Mouse (Mus musculus) urinary bladder, adult 2 months (tissue): ENCODE results near the gene Bcl2l13. TPM values are rescaled to one million over a fixed set of nuclear protein-coding genes. Genes with fewer than 3 reads are reported as not detected.
"Not testable (repeated sequence)": the region's sequence is repeated elsewhere in the genome, so short reads cannot be mapped to it uniquely, and the experiment has no call there.

ENCODE experiments used
- DNase-seq: peaks from one replicate; pipeline ENCODE4 v3.0.0; 2022; ENCODE audit warnings: low spot score
- polyA plus RNA-seq: library from polyadenylated mRNA; depleted of rRNA; stranded (reverse); fragments of >200 nt; gene quantifications from 2 replicates; pipeline ENCODE4 v1.2.3, GENCODE M21; 2012

The Bcl2l13 gene
- polyA plus RNA-seq, 1 experiment = 14.0 TPM

GRCm38 (mm10) chr6:120830866-120831608 lies 5.0 kb upstream of the Bcl2l13 start:
- DNase-seq = no peak

- DNase-seq = no peak
Observed at GRCm38 (mm10) chr6:120832097-120832496, 3.9 kb upstream of the Bcl2l13 start.

GRCm38 (mm10) chr6:120834766-120835321 lies 1.2 kb upstream of the Bcl2l13 start:
- no peak for DNase-seq

GRCm38 (mm10) chr6:120836389-120837151 lies 558 bp downstream of the Bcl2l13 start:
- no peak for DNase-seq

- no peak for DNase-seq
Observed at GRCm38 (mm10) chr6:120837152-120837530, 1.1 kb downstream of the Bcl2l13 start.

GRCm38 (mm10) chr6:120840258-120840657 lies 4.2 kb downstream of the Bcl2l13 start:
- DNase-seq = no peak

GRCm38 (mm10) chr6:120841754-120842153 lies 5.7 kb downstream of the Bcl2l13 start:
- no peak for DNase-seq

GRCm38 (mm10) chr6:120850720-120851119 lies 14.7 kb downstream of the Bcl2l13 start:
- not testable (repeated sequence) for DNase-seq

GRCm38 (mm10) chr6:120854413-120854812 lies 18.4 kb downstream of the Bcl2l13 start:
- no peak for DNase-seq

- DNase-seq = no peak
Observed at GRCm38 (mm10) chr6:120858217-120858711, 22.3 kb downstream of the Bcl2l13 start.

- no peak for DNase-seq
Observed at GRCm38 (mm10) chr6:120860079-120860478, 24.1 kb downstream of the Bcl2l13 start.

GRCm38 (mm10) chr6:120866051-120866814 lies 30.2 kb downstream of the Bcl2l13 start:
- DNase-seq = no peak

GRCm38 (mm10) chr6:120868824-120869223 lies 32.8 kb downstream of the Bcl2l13 start:
- DNase-seq = no peak

- DNase-seq = no peak
Observed at GRCm38 (mm10) chr6:120871286-120871685, 35.3 kb downstream of the Bcl2l13 start.

GRCm38 (mm10) chr6:120873874-120874273 lies 37.9 kb downstream of the Bcl2l13 start:
- no peak for DNase-seq

- no peak for DNase-seq
Observed at GRCm38 (mm10) chr6:120879046-120879445, 43.0 kb downstream of the Bcl2l13 start.

GRCm38 (mm10) chr6:120884436-120884835 lies 48.4 kb downstream of the Bcl2l13 start:
- DNase-seq = no peak

- DNase-seq = no peak
Observed at GRCm38 (mm10) chr6:120886696-120887095, 50.7 kb downstream of the Bcl2l13 start.

- DNase-seq = no peak
Observed at GRCm38 (mm10) chr6:120894089-120894488, 58.1 kb downstream of the Bcl2l13 start.

GRCm38 (mm10) chr6:120894524-120894923 lies 58.5 kb downstream of the Bcl2l13 start:
- DNase-seq = no peak

GRCm38 (mm10) chr6:120898188-120898833 lies 62.3 kb downstream of the Bcl2l13 start:
- DNase-seq = no peak
